Mouse (Mus musculus) embryonic fibroblast, embryonic 13.5 days (primary cell): ENCODE data around the gene Slc16a5.

Source experiments
- CTCF ChIP-seq: IDR thresholded peaks from 2 replicates; pipeline ENCODE4 v1.5.1; 2011; ENCODE audit warnings: mild to moderate bottlenecking, control low read depth, low read length, moderate library complexity, borderline replicate concordance; ENCODE audit not compliant: insufficient read depth
- POLR2A ChIP-seq: IDR thresholded peaks from 2 replicates; pipeline ENCODE4 v1.6.1; 2011; ENCODE audit warnings: low read depth, mild to moderate bottlenecking, control low read depth, low read length, moderate library complexity

- TF ChIP-seq CTCF (no peak), POLR2A (no peak)
Observed at GRCm38 (mm10) chr11:115457405-115457804, 4.9 kb upstream of the Slc16a5 start.
